Mouse (Mus musculus) lung, embryonic 15.5 days (tissue): ENCODE measurements around the gene Samd13. TPM values are rescaled to one million over a fixed set of nuclear protein-coding genes. Genes with fewer than 3 reads are reported as not detected.

Experiments
- ATAC-seq: fragments of 200-750 bp; cut with Nextera tagmentation; 2 replicates; pipeline ENCODE4 v1.8.0; 2017; ENCODE audit warnings: moderate number of reproducible peaks, borderline replicate concordance; ENCODE audit not compliant: low FRiP score, low TSS enrichment; ENCODE audit errors: extremely low read depth
- H3K27ac ChIP-seq: fragments of 300-500 bp; sonication (generic); 2 replicates; pipeline ENCODE4 v1.5.1; 2015; ENCODE audit warnings: moderate library complexity, mild to moderate bottlenecking, inconsistent platforms
- H3K27me3 ChIP-seq: fragments of 300-500 bp; sonication (generic); 2 replicates; pipeline ENCODE4 v1.6.1; 2015; ENCODE audit warnings: inconsistent platforms
- H3K36me3 ChIP-seq: fragments of 300-500 bp; sonication (generic); 2 replicates; pipeline ENCODE4 v1.6.1; 2015; ENCODE audit warnings: inconsistent platforms
- H3K4me1 ChIP-seq: fragments of 300-500 bp; sonication (generic); 2 replicates; pipeline ENCODE4 v1.6.1; 2015; ENCODE audit warnings: inconsistent platforms
- H3K4me2 ChIP-seq: fragments of 300-500 bp; sonication (generic); 2 replicates; pipeline ENCODE4 v1.6.1; 2015; ENCODE audit warnings: inconsistent platforms, mild to moderate bottlenecking, moderate library complexity
- H3K4me3 ChIP-seq: fragments of 300-500 bp; sonication (generic); 2 replicates; pipeline ENCODE4 v1.5.1; 2015; ENCODE audit warnings: mild to moderate bottlenecking, inconsistent platforms
- H3K9ac ChIP-seq: fragments of 300-500 bp; sonication (generic); 2 replicates; pipeline ENCODE4 v1.6.1; 2015; ENCODE audit warnings: inconsistent platforms
- H3K9me3 ChIP-seq: fragments of 300-500 bp; sonication (generic); 2 replicates; pipeline ENCODE4 v1.6.1; 2016; ENCODE audit warnings: inconsistent platforms
- WGBS: fragments of 180-500 bp; shearing (Covaris S2); methylation state at CpG from one replicate; pipeline ENCODE4 v1.1.7; 2015; 5-methylcytosine and 5-hydroxymethylcytosine counted together
- polyA plus RNA-seq: library from polyadenylated mRNA; unstranded; fragments of >200 nt; fragmentation: Nextera tagmentation; extraction: Ambion mirVana; gene quantifications from 2 replicates; pipeline ENCODE4 v1.2.1, GENCODE M21; 2015

The Samd13 gene
- polyA plus RNA-seq, 1 experiment from 2014 or later, result 1.2 TPM

- Histone ChIP-seq H3K9ac (no peak overlapping the region), H3K27ac (no peak overlapping the region), H3K9me3 (no peaks in the 10 kb centered on the region), H3K27me3 (no peaks in the 10 kb centered on the region), H3K4me3 (no peak overlapping the region), H3K4me2 (no peak overlapping the region), H3K36me3 (no peaks in the 10 kb centered on the region), H3K4me1 (no peaks in the 10 kb centered on the region)
- ATAC-seq, result no peak
- 75% methylated on average over 10 of the region's 10 CpGs for WGBS
Observed at GRCm38 (mm10) chr3:146610322-146610721, 75.1 kb downstream of the Samd13 start.

- Histone ChIP-seq H3K9ac (no peak overlapping the region), H3K4me3 (no peak overlapping the region), H3K27ac (no peak overlapping the region), H3K4me2 (no peak overlapping the region), H3K4me1 (no peaks in the 10 kb centered on the region), H3K27me3 (no peaks in the 10 kb centered on the region), H3K36me3 (no peaks in the 10 kb centered on the region), H3K9me3 (no peaks in the 10 kb centered on the region)
- WGBS, result 18% methylated on average over 1 of the region's 1 CpGs
- ATAC-seq, result no peak
Observed at GRCm38 (mm10) chr3:146607368-146607767, 78.0 kb downstream of the Samd13 start.

GRCm38 (mm10) chr3:146604647-146605046 lies 80.7 kb downstream of the Samd13 start:
- Histone ChIP-seq H3K27me3 (no peaks in the 10 kb centered on the region), H3K27ac (no peak overlapping the region), H3K4me1 (no peaks in the 10 kb centered on the region), H3K36me3 (no peaks in the 10 kb centered on the region), H3K4me2 (no peak overlapping the region), H3K9ac (no peak overlapping the region), H3K9me3 (no peaks in the 10 kb centered on the region), H3K4me3 (no peak overlapping the region)
- WGBS, result 74% methylated on average over 9 of the region's 9 CpGs
- no peak for ATAC-seq

- H3K9me3 ChIP-seq, result no peaks in the 10 kb centered on the region
- H3K27me3 ChIP-seq, result no peaks in the 10 kb centered on the region
- WGBS, result 74% methylated on average over 3 of the region's 3 CpGs
- H3K9ac ChIP-seq, result no peak overlapping the region
- H3K4me3 ChIP-seq, result no peak overlapping the region
- H3K4me1 ChIP-seq, result peaks cover 3% of the 10 kb centered on the region; the same call in 1 of the 2 replicates
- no peak overlapping the region for H3K27ac ChIP-seq
- no peak overlapping the region for H3K4me2 ChIP-seq
- ATAC-seq, result no peak
- H3K36me3 ChIP-seq, result no peaks in the 10 kb centered on the region
Observed at GRCm38 (mm10) chr3:146602531-146602930, 82.9 kb downstream of the Samd13 start.

GRCm38 (mm10) chr3:146601205-146601604 lies 84.2 kb downstream of the Samd13 start:
- Histone ChIP-seq H3K4me2 (no peak overlapping the region), H3K4me1 (peaks cover 3% of the 10 kb centered on the region; the same call in 1 of the 2 replicates), H3K36me3 (no peaks in the 10 kb centered on the region), H3K9ac (no peak overlapping the region), H3K27ac (no peak overlapping the region), H3K9me3 (no peaks in the 10 kb centered on the region), H3K27me3 (no peaks in the 10 kb centered on the region), H3K4me3 (no peak overlapping the region)
- no peak for ATAC-seq
- 66% methylated on average over 2 of the region's 2 CpGs for WGBS

GRCm38 (mm10) chr3:146599198-146599900 lies 86.0 kb downstream of the Samd13 start:
- no peaks in the 10 kb centered on the region for H3K9me3 ChIP-seq
- H3K27ac ChIP-seq, result no peak overlapping the region
- no peak overlapping the region for H3K4me2 ChIP-seq
- H3K36me3 ChIP-seq, result no peaks in the 10 kb centered on the region
- WGBS, result 72% methylated on average over 6 of the region's 6 CpGs
- H3K4me3 ChIP-seq, result no peak overlapping the region
- H3K4me1 ChIP-seq, result peaks cover 3% of the 10 kb centered on the region; the same call in 1 of the 2 replicates
- no peaks in the 10 kb centered on the region for H3K27me3 ChIP-seq
- no peak overlapping the region for H3K9ac ChIP-seq
- ATAC-seq, result no peak

- Histone ChIP-seq H3K4me3 (no peak overlapping the region), H3K4me1 (peaks cover 3% of the 10 kb centered on the region; the same call in 1 of the 2 replicates), H3K9ac (no peak overlapping the region), H3K4me2 (0 out of 2 replicates have a peak overlapping the region, but pooled peaks have one; percentile 1), H3K9me3 (no peaks in the 10 kb centered on the region), H3K27ac (no peak overlapping the region), H3K36me3 (no peaks in the 10 kb centered on the region), H3K27me3 (no peaks in the 10 kb centered on the region)
- ATAC-seq, result no peak; the same call in 1 of the 2 replicates
- WGBS, result 33% methylated on average over 6 of the region's 6 CpGs
Observed at GRCm38 (mm10) chr3:146598411-146598810, 87.0 kb downstream of the Samd13 start.

GRCm38 (mm10) chr3:146596864-146597263 lies 88.5 kb downstream of the Samd13 start:
- no peak overlapping the region for H3K27ac ChIP-seq
- 89% methylated on average over 7 of the region's 7 CpGs for WGBS
- peaks cover 3% of the 10 kb centered on the region; the same call in 1 of the 2 replicates for H3K4me1 ChIP-seq
- no peaks in the 10 kb centered on the region for H3K9me3 ChIP-seq
- no peak overlapping the region for H3K9ac ChIP-seq
- no peak overlapping the region for H3K4me2 ChIP-seq
- H3K4me3 ChIP-seq, result no peak overlapping the region
- no peaks in the 10 kb centered on the region for H3K36me3 ChIP-seq
- H3K27me3 ChIP-seq, result no peaks in the 10 kb centered on the region
- ATAC-seq, result no peak

GRCm38 (mm10) chr3:146596387-146596786 lies 89.0 kb downstream of the Samd13 start:
- H3K4me1 ChIP-seq, result peaks cover 3% of the 10 kb centered on the region; the same call in 1 of the 2 replicates
- ATAC-seq, result no peak
- WGBS, result 78% methylated on average over 8 of the region's 8 CpGs

GRCm38 (mm10) chr3:146595440-146595839 lies 90.0 kb downstream of the Samd13 start:
- Histone ChIP-seq H3K4me1 (peaks cover 3% of the 10 kb centered on the region; the same call in 1 of the 2 replicates), H3K4me2 (no peak overlapping the region), H3K27me3 (no peaks in the 10 kb centered on the region), H3K9ac (no peak overlapping the region), H3K36me3 (no peaks in the 10 kb centered on the region), H3K9me3 (no peaks in the 10 kb centered on the region), H3K4me3 (no peak overlapping the region), H3K27ac (no peak overlapping the region)
- 73% methylated on average over 6 of the region's 6 CpGs for WGBS
- ATAC-seq, result no peak

More at GRCm38 (mm10) chr3:146596387-146596786, 89.0 kb downstream of the Samd13 start:
- no peak overlapping the region for H3K4me2 ChIP-seq
- no peak overlapping the region for H3K9ac ChIP-seq
- H3K9me3 ChIP-seq, result no peaks in the 10 kb centered on the region
- H3K27ac ChIP-seq, result no peak overlapping the region
- H3K27me3 ChIP-seq, result no peaks in the 10 kb centered on the region
- no peaks in the 10 kb centered on the region for H3K36me3 ChIP-seq
- no peak overlapping the region for H3K4me3 ChIP-seq
